Mouse (Mus musculus) gastrocnemius, postnatal 14 days (tissue): ENCODE results near the gene Rab3il1. TPM values are rescaled to one million over a fixed set of nuclear protein-coding genes. Genes with fewer than 3 reads are reported as not detected.

Experiments
- DNase-seq: peaks from one replicate; pipeline ENCODE4 v3.0.0; 2021; ENCODE audit warnings: mixed read lengths
- intact Hi-C: fragments of 180-260 bp; cut with DNase I; formaldehyde crosslinking; loops from one replicate; pipeline ENCODE4 v1.15.1; 2025; ENCODE audit warnings: low total_unique reads
- total RNA-seq, 2 experiments: library from RNA; stranded (reverse); gene quantifications; 2 replicates each; pipeline ENCODE4 v1.2.3; 2021

Rab3il1 gene
- total RNA-seq, 2 experiments from 2014 or later = 7.4 to 11.6 TPM

DNA sequence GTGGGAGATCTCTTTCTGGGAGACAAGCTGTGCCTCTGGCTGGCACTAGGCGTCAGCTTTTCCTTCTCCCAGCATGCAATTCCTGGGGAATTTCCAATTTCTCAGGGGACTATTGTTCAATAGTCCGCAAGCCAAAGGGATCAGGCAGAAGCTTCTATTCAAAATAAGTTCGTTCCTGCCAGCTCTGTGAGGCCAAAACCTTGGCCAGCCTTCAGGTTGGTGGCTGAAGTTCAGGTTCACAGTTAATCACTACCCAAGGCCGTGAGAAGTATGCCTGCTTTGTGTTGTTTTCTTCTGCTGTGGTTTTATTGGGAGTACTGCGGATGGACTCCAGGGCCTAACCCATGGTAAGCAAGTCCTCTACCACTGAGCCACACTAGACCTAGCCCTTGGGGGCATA lies 69.7 kb downstream of the Rab3il1 start:
- intact Hi-C loops = no loop called here
- DNase-seq = no peak

DNA sequence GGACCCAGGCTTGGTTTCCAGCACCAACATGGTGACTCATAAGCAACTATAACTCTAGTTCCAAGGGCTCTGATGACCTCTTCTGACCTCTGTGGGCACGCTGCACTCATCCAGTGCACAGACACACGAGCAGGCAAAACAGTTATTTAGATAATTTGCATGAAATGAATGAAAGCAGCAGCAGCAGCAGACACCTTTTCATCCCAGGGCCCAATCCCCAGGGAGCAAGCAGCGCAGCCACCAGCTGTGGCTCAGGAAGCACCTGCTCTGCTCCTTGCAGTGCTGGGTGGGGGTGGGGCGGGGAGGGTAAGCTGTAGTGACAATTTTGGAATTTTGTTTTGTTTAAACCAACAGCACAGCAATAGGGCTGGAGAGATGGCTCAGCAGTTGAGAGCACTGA lies 70.4 kb downstream of the Rab3il1 start:
- intact Hi-C loops = no loop called here
- DNase-seq = no peak

DNA sequence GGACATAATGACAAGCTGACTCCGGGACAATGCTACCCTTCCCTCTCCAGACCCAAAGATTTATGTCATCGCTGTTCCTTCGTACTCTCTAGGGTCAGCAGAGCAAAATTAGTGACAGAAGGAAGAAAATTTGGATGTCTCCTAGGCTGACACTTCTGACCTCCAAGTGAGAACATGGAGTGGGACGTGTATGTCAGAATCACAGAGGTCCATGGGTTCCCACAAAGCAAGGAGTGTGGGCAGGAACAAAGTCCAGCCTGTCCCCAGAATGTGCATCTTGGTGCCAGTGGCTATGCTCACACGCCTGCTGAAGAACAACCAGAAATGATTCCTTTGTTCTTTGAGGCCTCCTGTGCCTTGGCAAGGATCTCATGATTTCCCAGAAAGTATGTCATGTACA lies 71.7 kb downstream of the Rab3il1 start:
- DNase-seq = no peak
- intact Hi-C loops = no loop called here

DNA sequence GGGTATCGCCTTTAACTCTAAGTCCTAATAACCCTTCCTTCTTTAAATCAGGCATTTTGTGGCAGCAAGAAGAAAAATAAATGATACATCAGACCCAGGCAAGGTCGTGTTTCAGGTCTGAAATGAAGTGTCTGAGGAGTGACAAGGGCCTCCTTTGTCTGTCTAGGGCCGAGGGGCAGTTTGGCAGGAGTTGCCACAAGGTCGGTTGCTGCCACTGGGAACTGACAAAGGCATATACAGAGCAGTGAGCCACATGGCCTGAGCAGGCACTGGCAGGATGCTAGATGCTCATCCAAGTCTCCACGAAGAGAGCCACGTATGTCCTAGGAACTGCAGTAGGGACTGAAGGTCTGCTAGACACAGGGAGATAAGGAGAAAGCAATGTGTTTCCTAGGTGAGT lies 76.9 kb downstream of the Rab3il1 start:
- intact Hi-C loops = no loop called here

DNA sequence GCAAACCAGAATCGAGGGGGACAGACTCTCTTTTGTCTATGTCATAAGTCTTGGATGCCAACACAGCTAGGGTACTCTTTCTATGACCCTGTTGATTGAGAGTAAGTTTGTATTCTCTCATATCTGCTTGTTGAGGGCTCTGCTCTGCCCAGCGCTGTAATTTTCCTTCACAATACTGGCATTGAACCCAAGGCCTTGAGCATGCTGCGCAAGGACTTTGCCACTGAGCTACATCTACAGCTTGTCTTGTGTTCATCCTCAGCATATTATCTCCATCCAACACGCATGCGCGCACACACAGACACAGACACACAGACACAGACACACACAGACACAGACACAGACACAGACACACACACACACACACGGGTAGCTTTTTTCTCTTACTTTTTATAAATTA lies 78.9 kb downstream of the Rab3il1 start:
- DNase-seq = no peak
- intact Hi-C loops = no loop called here

More for the DNA sequence above, 76.9 kb downstream of the Rab3il1 start:
- no peak for DNase-seq

DNA sequence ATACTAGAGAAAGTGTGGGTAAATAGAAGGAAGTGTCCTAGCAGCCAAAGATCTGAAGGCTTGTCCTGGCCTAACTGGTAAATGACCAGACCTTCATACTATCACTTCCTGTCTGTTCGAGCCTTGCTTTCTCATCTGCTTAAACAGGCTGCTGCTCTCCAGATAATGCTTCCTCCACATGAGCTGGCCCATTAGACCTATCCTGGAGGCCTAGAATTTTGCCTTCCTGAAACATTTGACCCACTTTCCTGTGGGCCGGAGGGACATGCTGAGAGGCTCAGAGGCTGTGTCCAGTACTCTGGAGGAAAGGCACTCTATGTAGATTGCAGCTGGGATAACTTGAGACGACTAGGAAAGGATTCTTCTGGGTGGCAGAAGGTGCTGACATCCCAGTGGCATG lies 80.6 kb downstream of the Rab3il1 start:
- DNase-seq = no peak
- intact Hi-C loops = no loop called here

DNA sequence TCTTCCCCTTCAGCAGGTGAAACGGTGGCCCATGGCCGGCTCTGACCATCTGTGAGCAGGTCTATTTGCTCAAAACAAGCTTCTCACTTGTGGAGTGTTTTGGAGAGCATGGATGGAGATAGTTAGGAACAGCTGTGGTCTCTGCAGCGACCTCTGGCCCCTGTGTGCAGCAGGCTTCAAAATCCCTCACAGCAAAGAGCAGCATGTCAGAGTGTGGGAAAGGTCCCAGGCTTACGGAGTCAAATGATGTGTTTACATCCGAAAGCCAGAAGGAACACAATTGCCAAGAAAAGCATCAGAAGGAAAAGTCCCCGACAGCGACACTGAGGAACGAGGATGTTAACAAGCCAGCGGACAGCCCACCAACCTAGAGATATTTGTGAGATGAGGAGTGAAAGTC lies 84.0 kb downstream of the Rab3il1 start:
- intact Hi-C loops = no loop called here
- no peak for DNase-seq

DNA sequence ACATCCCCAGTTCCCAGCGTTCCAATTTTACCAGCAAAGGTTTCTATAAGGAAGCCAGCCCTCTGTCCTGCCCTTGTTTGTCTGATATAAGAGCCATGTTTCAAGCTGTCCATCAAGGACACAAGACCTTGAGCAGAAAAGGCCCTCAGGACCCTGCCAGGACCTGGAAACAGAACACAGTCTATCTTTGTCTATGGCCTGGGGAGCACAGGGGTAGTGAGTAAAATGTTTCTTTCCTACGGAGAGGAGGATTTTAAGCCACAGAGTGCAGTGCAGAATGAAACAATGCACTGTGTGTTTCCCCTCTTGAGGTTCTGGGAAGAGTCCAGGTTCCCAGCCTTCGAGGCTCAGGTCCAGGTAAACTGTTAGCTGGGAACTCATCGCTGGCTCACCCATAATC lies 85.5 kb downstream of the Rab3il1 start:
- intact Hi-C loops = no loop called here
- DNase-seq = no peak

Other genes starting within 250 kb of the Rab3il1 start
- gene Scgb2a2, start 154.1 kb upstream of the Rab3il1 start, total RNA-seq = not detected
- gene Incenp, start 102.1 kb upstream of the Rab3il1 start, total RNA-seq = 1 to 10 TPM; 8.3 to 9.1 TPM
- gene Fth1, start 21.1 kb upstream of the Rab3il1 start, total RNA-seq = 1,000 to 10,000 TPM; 2,162 to 2,185 TPM
- gene Best1, start within 50 bp of the Rab3il1 start, total RNA-seq = under 1 TPM; 0.29 to 0.41 TPM
- gene Fads3, start 39.9 kb downstream of the Rab3il1 start, total RNA-seq = 1 to 10 TPM; 5.4 to 6.0 TPM
- 10 to 100 TPM in 1 of 2 experiments, 1 to 10 TPM in 1; 6.7 to 11.1 TPM for gene Fads2, start 100.1 kb downstream of the Rab3il1 start, total RNA-seq
- gene Fads1, start 181.2 kb downstream of the Rab3il1 start, total RNA-seq = 10 to 100 TPM; 10.5 to 16.5 TPM
- 10 to 100 TPM; 92.6 to 96.5 TPM for gene Tmem258, start 202.3 kb downstream of the Rab3il1 start, total RNA-seq
- 1 to 10 TPM; 4.2 to 6.2 TPM for gene Fen1, start 202.5 kb downstream of the Rab3il1 start, total RNA-seq
- gene Myrf, start 239.1 kb downstream of the Rab3il1 start, total RNA-seq = under 1 TPM in 1 of 2 experiments, not detected in 1; 0.08 TPM